Mouse (Mus musculus): ENCODE measurements around the gene Gm34302. TPM values are rescaled to one million over a fixed set of nuclear protein-coding genes. Genes with fewer than 3 reads are reported as not detected.

The Gm34302 gene
- polyA plus RNA-seq, 1 experiment, result not detected

DNA sequence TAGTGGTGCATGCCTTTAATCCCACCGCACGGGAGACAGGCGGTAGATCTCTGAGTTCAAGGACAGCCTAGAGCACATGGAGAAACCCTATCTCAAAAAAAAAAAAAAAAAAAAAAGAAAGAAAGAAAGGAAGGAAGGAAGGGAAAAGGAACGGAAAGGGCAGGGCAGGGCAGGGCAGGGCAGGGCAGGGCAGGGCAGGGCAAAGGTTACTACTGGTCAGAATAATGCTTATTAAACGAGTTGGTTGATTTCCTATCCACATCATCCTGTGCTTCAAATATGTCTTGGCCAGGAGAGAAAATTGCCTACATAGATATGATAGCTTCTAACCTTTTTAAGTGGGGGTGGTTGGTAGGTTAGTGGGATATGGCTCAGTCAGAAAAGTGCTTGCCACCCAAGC is 25.2 kb upstream of the Gm34302 start:
- H3ac ChIP-seq (ENCODE audit: control insufficient read depth, insufficient read length, low read depth), result no peak overlapping the region
- H3K79me3 ChIP-seq (ENCODE audit: low read depth), result no peaks in the 10 kb centered on the region
- no peak for TF ChIP-seq MYOG (IDR thresholded peaks at IDR 0.05; ENCODE audit: control insufficient read depth, extremely low read depth, insufficient read length)
- TF ChIP-seq CEBPB (IDR thresholded peaks at IDR 0.05; ENCODE audit: low read depth), result no peak
- TF ChIP-seq MAX (IDR thresholded peaks at IDR 0.05), result no peak
- no peak for TF ChIP-seq FOSL1 (IDR thresholded peaks at IDR 0.05; ENCODE audit: insufficient read depth, low read length, poor library complexity, severe bottlenecking)
- no peak for TF ChIP-seq USF1 (IDR thresholded peaks at IDR 0.05; ENCODE audit: low read depth)
- TF ChIP-seq CTCF (IDR thresholded peaks at IDR 0.05; ENCODE audit: control insufficient read depth, insufficient read depth, insufficient read length), result no peak
- TF ChIP-seq MYOD1 (IDR thresholded peaks at IDR 0.05; ENCODE audit: control insufficient read depth, insufficient read length, low read depth), result no peak
- H3K27me3 ChIP-seq (ENCODE audit: control insufficient read depth, insufficient read depth, insufficient read length), result no peaks in the 10 kb centered on the region
- H3K36me3 ChIP-seq (ENCODE audit: control insufficient read depth, insufficient read depth), result no peaks in the 10 kb centered on the region
- H3K4me3 ChIP-seq (ENCODE audit: insufficient read depth, poor library complexity, severe bottlenecking), result no peak overlapping the region
- H3K79me2 ChIP-seq (ENCODE audit: control insufficient read depth, insufficient read depth), result no peaks in the 10 kb centered on the region

DNA sequence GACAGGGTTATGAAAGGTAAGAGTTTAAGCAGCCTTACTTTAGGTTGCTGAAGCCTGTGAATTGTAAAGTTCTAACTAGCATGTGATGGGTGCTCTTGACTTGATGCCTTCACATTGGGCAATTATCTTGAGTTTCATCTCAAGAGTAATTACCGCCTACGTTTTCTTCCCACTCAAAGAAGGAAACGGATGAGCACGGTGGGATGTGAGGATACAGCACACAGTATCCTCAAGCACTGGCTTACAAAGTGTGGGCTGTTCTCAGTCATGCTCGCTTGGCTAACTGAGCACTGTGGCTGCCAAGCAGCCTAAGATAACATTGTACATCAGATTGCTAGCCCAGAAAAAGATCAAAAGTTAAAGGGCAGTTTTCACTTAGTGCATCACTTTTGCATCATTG is 20.8 kb upstream of the Gm34302 start:
- H3ac ChIP-seq (ENCODE audit: control insufficient read depth, insufficient read length, low read depth), result no peak overlapping the region
- H3K79me2 ChIP-seq (ENCODE audit: control insufficient read depth, insufficient read depth), result no peaks in the 10 kb centered on the region
- no peak for TF ChIP-seq MYOD1 (IDR thresholded peaks at IDR 0.05; ENCODE audit: control insufficient read depth, insufficient read length, low read depth)
- TF ChIP-seq CTCF (IDR thresholded peaks at IDR 0.05; ENCODE audit: control insufficient read depth, insufficient read depth, insufficient read length), result no peak
- H3K79me3 ChIP-seq (ENCODE audit: low read depth), result no peaks in the 10 kb centered on the region
- H3K4me3 ChIP-seq (ENCODE audit: insufficient read depth, poor library complexity, severe bottlenecking), result no peak overlapping the region
- H3K36me3 ChIP-seq (ENCODE audit: control insufficient read depth, insufficient read depth), result no peaks in the 10 kb centered on the region
- no peaks in the 10 kb centered on the region for H3K27me3 ChIP-seq (ENCODE audit: control insufficient read depth, insufficient read depth, insufficient read length)

DNA sequence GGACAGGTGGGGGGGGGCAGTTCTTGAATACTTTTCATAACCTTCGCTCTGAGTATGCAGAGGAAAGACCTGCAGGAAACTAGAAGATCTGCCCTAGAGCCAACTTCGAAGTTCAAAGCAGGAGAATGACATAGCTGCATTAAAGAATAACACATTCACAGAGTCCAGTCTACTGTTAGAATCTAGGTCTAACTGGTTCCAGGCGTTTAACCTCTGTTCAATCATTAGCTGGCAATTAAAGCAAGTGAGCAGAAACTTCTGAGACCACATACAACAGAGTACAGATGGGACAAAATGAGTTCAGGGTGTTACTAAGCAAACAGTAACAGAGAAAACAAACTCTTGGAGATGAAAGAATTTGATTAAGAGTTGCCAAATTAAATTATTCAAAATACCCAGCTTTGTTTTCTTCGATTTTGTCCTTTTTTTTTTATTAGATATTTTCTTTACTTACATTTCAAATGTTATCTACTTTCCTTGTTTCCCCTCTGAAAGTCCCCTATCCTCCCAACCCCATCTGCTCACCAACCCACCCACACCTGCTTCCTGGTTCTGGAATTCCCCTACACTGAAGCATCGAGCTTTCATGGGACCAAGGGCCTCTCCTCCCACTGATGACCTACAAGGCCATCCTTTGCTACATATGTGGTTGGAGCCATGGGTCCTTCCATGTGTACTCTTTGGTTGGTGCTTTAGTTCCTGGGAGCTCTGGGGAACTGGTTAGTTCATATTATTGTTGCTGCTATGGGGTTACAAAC is 11.1 kb upstream of the Gm34302 start:
- H3K36me3 ChIP-seq (ENCODE audit: control insufficient read depth, insufficient read depth), result no peaks in the 10 kb centered on the region
- no peaks in the 10 kb centered on the region for H3K79me2 ChIP-seq (ENCODE audit: control insufficient read depth, insufficient read depth)
- H3ac ChIP-seq (ENCODE audit: control insufficient read depth, insufficient read length, low read depth), result no peak overlapping the region
- H3K79me3 ChIP-seq (ENCODE audit: low read depth), result no peaks in the 10 kb centered on the region
- H3K27me3 ChIP-seq (ENCODE audit: control insufficient read depth, insufficient read depth, insufficient read length), result no peaks in the 10 kb centered on the region
- TF ChIP-seq MYOD1 (IDR thresholded peaks at IDR 0.05; ENCODE audit: control insufficient read depth, insufficient read length, low read depth) (no peak), USF1 (IDR thresholded peaks at IDR 0.05; ENCODE audit: low read depth) (no peak), MYOG (IDR thresholded peaks at IDR 0.05; ENCODE audit: control insufficient read depth, extremely low read depth, insufficient read length) (no peak), CEBPB (IDR thresholded peaks at IDR 0.05; ENCODE audit: low read depth) (no peak), CTCF (IDR thresholded peaks at IDR 0.05; ENCODE audit: control insufficient read depth, insufficient read depth, insufficient read length) (no peak), MAX (IDR thresholded peaks at IDR 0.05) (no peak), FOSL1 (IDR thresholded peaks at IDR 0.05; ENCODE audit: insufficient read depth, low read length, poor library complexity, severe bottlenecking) (no peak)
- no peak overlapping the region for H3K4me3 ChIP-seq (ENCODE audit: insufficient read depth, poor library complexity, severe bottlenecking)

DNA sequence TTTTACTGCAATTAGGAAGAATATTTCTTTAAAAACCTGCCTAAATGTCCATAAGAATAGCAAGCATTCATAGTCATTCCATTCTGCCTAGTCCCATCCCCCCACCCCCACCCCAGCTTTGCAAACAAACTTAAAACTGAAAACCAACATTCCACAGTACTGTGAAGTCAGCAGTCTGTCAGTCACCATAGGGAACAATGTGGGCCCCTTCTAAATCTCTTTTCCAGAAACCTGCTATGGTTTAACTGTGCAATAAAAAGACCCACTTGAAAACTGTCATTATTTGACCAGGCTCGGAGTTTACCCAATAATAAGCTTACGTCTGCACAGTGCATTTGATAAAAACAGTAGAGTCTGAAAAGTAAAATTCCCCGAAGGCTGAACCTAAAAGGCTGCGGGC is 9.9 kb upstream of the Gm34302 start:
- TF ChIP-seq USF1 (IDR thresholded peaks at IDR 0.05; ENCODE audit: low read depth) (no peak), MAX (IDR thresholded peaks at IDR 0.05) (no peak), MYOD1 (IDR thresholded peaks at IDR 0.05; ENCODE audit: control insufficient read depth, insufficient read length, low read depth) (no peak), MYOG (IDR thresholded peaks at IDR 0.05; ENCODE audit: control insufficient read depth, extremely low read depth, insufficient read length) (no peak), CEBPB (IDR thresholded peaks at IDR 0.05; ENCODE audit: low read depth) (no peak), CTCF (IDR thresholded peaks at IDR 0.05; ENCODE audit: control insufficient read depth, insufficient read depth, insufficient read length) (no peak), FOSL1 (IDR thresholded peaks at IDR 0.05; ENCODE audit: insufficient read depth, low read length, poor library complexity, severe bottlenecking) (no peak)
- Histone ChIP-seq H3K27me3 (ENCODE audit: control insufficient read depth, insufficient read depth, insufficient read length) (no peaks in the 10 kb centered on the region), H3K36me3 (ENCODE audit: control insufficient read depth, insufficient read depth) (no peaks in the 10 kb centered on the region), H3ac (ENCODE audit: control insufficient read depth, insufficient read length, low read depth) (no peak overlapping the region), H3K79me2 (ENCODE audit: control insufficient read depth, insufficient read depth) (no peaks in the 10 kb centered on the region), H3K79me3 (ENCODE audit: low read depth) (no peaks in the 10 kb centered on the region), H3K4me3 (ENCODE audit: insufficient read depth, poor library complexity, severe bottlenecking) (no peak overlapping the region)

DNA sequence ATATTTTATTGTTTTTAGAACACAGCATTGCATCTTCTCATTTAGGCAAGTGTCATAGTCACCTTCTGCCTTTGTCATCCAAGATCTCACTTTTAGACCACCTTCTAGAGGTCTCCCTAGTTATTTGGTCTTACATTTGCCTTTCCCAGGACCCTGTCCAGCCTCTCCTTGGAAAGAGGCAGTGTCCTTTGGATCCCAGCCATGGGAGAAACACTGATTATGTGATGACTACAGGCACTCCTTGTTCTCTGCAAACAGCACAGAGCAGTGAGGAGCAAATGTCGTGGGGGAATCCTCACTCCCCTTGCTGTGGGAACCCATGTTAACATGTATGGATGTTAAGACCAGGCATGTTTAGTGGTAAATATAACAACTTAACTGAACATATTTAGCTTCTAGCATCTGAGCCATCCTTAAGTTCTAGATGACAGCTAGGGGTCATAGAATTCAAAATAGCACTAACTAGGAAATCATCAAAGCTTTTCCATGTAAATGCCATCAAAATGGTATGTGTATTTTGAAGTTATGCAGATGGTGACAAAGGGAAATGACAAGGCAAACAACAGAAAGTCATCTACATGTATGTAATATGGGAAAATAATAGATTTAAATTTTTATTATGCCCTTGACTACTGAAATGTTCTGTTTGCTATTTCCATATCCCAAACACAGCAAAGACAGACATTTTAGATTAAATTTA is 43.1 kb downstream of the Gm34302 start:
- Histone ChIP-seq H3K79me3 (ENCODE audit: low read depth) (no peaks in the 10 kb centered on the region), H3K79me2 (ENCODE audit: control insufficient read depth, insufficient read depth) (no peaks in the 10 kb centered on the region), H3K27me3 (ENCODE audit: control insufficient read depth, insufficient read depth, insufficient read length) (no peaks in the 10 kb centered on the region), H3ac (ENCODE audit: control insufficient read depth, insufficient read length, low read depth) (no peak overlapping the region), H3K4me3 (ENCODE audit: insufficient read depth, poor library complexity, severe bottlenecking) (no peak overlapping the region), H3K36me3 (ENCODE audit: control insufficient read depth, insufficient read depth) (no peaks in the 10 kb centered on the region)
- TF ChIP-seq MYOD1 (IDR thresholded peaks at IDR 0.05; ENCODE audit: control insufficient read depth, insufficient read length, low read depth), result no peak
- TF ChIP-seq MYOG (IDR thresholded peaks at IDR 0.05; ENCODE audit: control insufficient read depth, extremely low read depth, insufficient read length), result no peak
- no peak for TF ChIP-seq CTCF (IDR thresholded peaks at IDR 0.05; ENCODE audit: control insufficient read depth, insufficient read depth, insufficient read length)
- TF ChIP-seq FOSL1 (IDR thresholded peaks at IDR 0.05; ENCODE audit: insufficient read depth, low read length, poor library complexity, severe bottlenecking), result no peak
- no peak for TF ChIP-seq CEBPB (IDR thresholded peaks at IDR 0.05; ENCODE audit: low read depth)
- TF ChIP-seq MAX (IDR thresholded peaks at IDR 0.05), result no peak
- TF ChIP-seq USF1 (IDR thresholded peaks at IDR 0.05; ENCODE audit: low read depth), result no peak
